Mouse (Mus musculus) heart, embryonic 12.5 days (tissue): ENCODE data around the gene Ypel4. TPM values are rescaled to one million over a fixed set of nuclear protein-coding genes. Genes with fewer than 3 reads are reported as not detected.
A peak's percentile ranks its signal among the peaks of the same experiment; 100 is the strongest.
"Not testable (repeated sequence)": the region's sequence is repeated elsewhere in the genome, so short reads cannot be mapped to it uniquely, and the experiment has no call there.

Experiments
- ATAC-seq: fragments of 200-750 bp; cut with Nextera tagmentation; 2 replicates; pipeline ENCODE4 v1.8.0; 2017; ENCODE audit warnings: moderate TSS enrichment, moderate library complexity; ENCODE audit not compliant: insufficient number of reproducible peaks, low FRiP score
- H3K27ac ChIP-seq: fragments of 300-500 bp; sonication (generic); 2 replicates; pipeline ENCODE4 v1.5.1; 2016; ENCODE audit warnings: mild to moderate bottlenecking, moderate library complexity; ENCODE audit not compliant: poor library complexity, severe bottlenecking
- H3K27me3 ChIP-seq: fragments of 300-500 bp; sonication (generic); replicated peaks from 2 replicates; pipeline ENCODE4 v1.6.1; 2016; ENCODE audit warnings: mild to moderate bottlenecking, moderate library complexity
- H3K36me3 ChIP-seq: fragments of 300-500 bp; sonication (generic); 2 replicates; pipeline ENCODE4 v1.6.1; 2016; ENCODE audit warnings: mild to moderate bottlenecking, moderate library complexity
- H3K4me1 ChIP-seq: fragments of 300-500 bp; sonication (generic); replicated peaks from 2 replicates; pipeline ENCODE4 v1.6.1; 2016; ENCODE audit warnings: mild to moderate bottlenecking
- H3K4me2 ChIP-seq: fragments of 300-500 bp; sonication (generic); 2 replicates; pipeline ENCODE4 v1.6.1; 2016; ENCODE audit warnings: mild to moderate bottlenecking, moderate library complexity
- H3K4me3 ChIP-seq: fragments of 300-500 bp; sonication (generic); 2 replicates; pipeline ENCODE4 v1.5.1; 2016; ENCODE audit warnings: mild to moderate bottlenecking
- H3K9ac ChIP-seq: fragments of 300-500 bp; sonication (generic); 2 replicates; pipeline ENCODE4 v1.6.1; 2016; ENCODE audit warnings: mild to moderate bottlenecking, moderate library complexity
- H3K9me3 ChIP-seq: fragments of 300-500 bp; sonication (generic); replicated peaks from 2 replicates; pipeline ENCODE4 v1.6.1; 2016; ENCODE audit warnings: mild to moderate bottlenecking, moderate library complexity
- WGBS: fragments of 180-500 bp; shearing (Covaris S2); methylation state at CpG from one replicate; pipeline ENCODE4 v1.1.7; 2016; 5-methylcytosine and 5-hydroxymethylcytosine counted together
- polyA plus RNA-seq: library from polyadenylated mRNA; unstranded; fragments of >200 nt; fragmentation: Nextera tagmentation; extraction: Ambion mirVana; gene quantifications from 2 replicates; pipeline ENCODE4 v1.2.1, GENCODE M21; 2016

The Ypel4 gene
- polyA plus RNA-seq, 1 experiment from 2014 or later, result 11.5 TPM

GRCm38 (mm10) chr2:84728191-84728590 is 5.7 kb upstream of the Ypel4 start:
- H3K4me1 ChIP-seq, result peaks cover 17% of the 10 kb centered on the region
- ATAC-seq, H3K27ac ChIP-seq, H3K27me3 ChIP-seq, H3K4me2 ChIP-seq, H3K9me3 ChIP-seq, H3K9ac ChIP-seq, H3K4me3 ChIP-seq: not testable (repeated sequence)
- H3K36me3 ChIP-seq, result peaks cover 21% of the 10 kb centered on the region
- 78% methylated on average over 5 of the region's 5 CpGs for WGBS

DNA sequence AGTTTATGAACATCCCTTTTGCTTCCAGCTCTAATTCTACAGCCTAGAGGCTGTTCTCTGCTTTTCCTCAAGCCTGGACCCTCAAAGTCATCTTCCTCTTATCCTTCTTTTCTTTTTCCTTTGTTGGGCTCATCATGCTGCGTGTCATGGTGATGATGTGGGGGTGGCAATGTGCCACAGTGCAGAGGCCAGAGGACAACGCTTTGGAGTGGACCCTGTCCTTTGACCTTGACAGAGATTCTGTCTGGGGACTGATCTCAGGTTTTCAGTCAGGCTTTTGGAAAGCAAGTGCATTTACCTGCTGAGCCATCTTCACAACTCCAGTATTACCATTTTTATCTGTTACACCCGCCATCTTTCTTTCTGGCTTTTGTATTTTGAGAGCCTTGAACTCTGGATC is 2.7 kb upstream of the Ypel4 start:
- WGBS, result 74% methylated on average over 3 of the region's 3 CpGs
- ATAC-seq, result no peak
- Histone ChIP-seq H3K9ac (no peak overlapping the region), H3K27me3 (no peaks in the 10 kb centered on the region), H3K4me3 (no peak overlapping the region), H3K4me2 (no peak overlapping the region), H3K4me1 (peaks cover 31% of the 10 kb centered on the region), H3K36me3 (no peaks in the 10 kb centered on the region), H3K9me3 (no peaks in the 10 kb centered on the region), H3K27ac (no peak overlapping the region)

- Histone ChIP-seq H3K9ac (no peak overlapping the region), H3K4me1 (peaks cover 37% of the 10 kb centered on the region), H3K4me2 (no peak overlapping the region), H3K4me3 (no peak overlapping the region), H3K27ac (no peak overlapping the region), H3K27me3 (0 out of 2 replicates have a peak, but pooled peaks cover 3% of the 10 kb centered on the region), H3K9me3 (no peaks in the 10 kb centered on the region), H3K36me3 (no peaks in the 10 kb centered on the region)
- WGBS, result 62% methylated on average over 1 of the region's 1 CpGs
- ATAC-seq, result no peak
Observed at GRCm38 (mm10) chr2:84732394-84732793, 1.5 kb upstream of the Ypel4 start.

GRCm38 (mm10) chr2:84734351-84734864 is 550 bp downstream of the Ypel4 start:
- H3K4me2 ChIP-seq, result peak overlapping the region; percentile 69
- H3K9ac ChIP-seq, result peak overlapping the region; percentile 62
- peak overlapping the region; percentile 50 for H3K4me3 ChIP-seq
- H3K36me3 ChIP-seq, result no peaks in the 10 kb centered on the region
- no peaks in the 10 kb centered on the region for H3K9me3 ChIP-seq
- 0 out of 2 replicates have a peak, but pooled peaks cover 3% of the 10 kb centered on the region for H3K27me3 ChIP-seq
- 2% methylated on average over 11 of the region's 11 CpGs for WGBS
- H3K4me1 ChIP-seq, result peaks cover 57% of the 10 kb centered on the region
- ATAC-seq, result no peak
- H3K27ac ChIP-seq, result no peak overlapping the region

- peaks cover under 1% of the 10 kb centered on the region; the same call in 1 of the 2 replicates for H3K36me3 ChIP-seq
- peak overlapping the region; percentile 62 for H3K9ac ChIP-seq
- peak overlapping the region; percentile 58 for H3K27ac ChIP-seq
- ATAC-seq, result no peak
- WGBS, result 0% methylated on average over 2 of the region's 2 CpGs
- peaks cover 62% of the 10 kb centered on the region for H3K4me1 ChIP-seq
- H3K4me3 ChIP-seq, result peak overlapping the region; percentile 50
- 0 out of 2 replicates have a peak, but pooled peaks cover 3% of the 10 kb centered on the region for H3K27me3 ChIP-seq
- no peaks in the 10 kb centered on the region for H3K9me3 ChIP-seq
- H3K4me2 ChIP-seq, result peak overlapping the region; percentile 69
Observed at GRCm38 (mm10) chr2:84734919-84735318, 1.1 kb downstream of the Ypel4 start.

- H3K4me1 ChIP-seq, result peaks cover 67% of the 10 kb centered on the region
- peak overlapping the region; percentile 58 for H3K27ac ChIP-seq
- H3K9ac ChIP-seq, result peak overlapping the region; percentile 62
- H3K4me2 ChIP-seq, result peak overlapping the region; percentile 69
- H3K27me3 ChIP-seq, result 0 out of 2 replicates have a peak, but pooled peaks cover 3% of the 10 kb centered on the region
- H3K9me3 ChIP-seq, result no peaks in the 10 kb centered on the region
- WGBS, result 10% methylated on average over 7 of the region's 7 CpGs
- H3K4me3 ChIP-seq, result peak overlapping the region; percentile 50
- ATAC-seq, result peak; percentile 77
- H3K36me3 ChIP-seq, result peaks cover 6% of the 10 kb centered on the region
Observed at GRCm38 (mm10) chr2:84735346-84735920, 1.6 kb downstream of the Ypel4 start.

DNA sequence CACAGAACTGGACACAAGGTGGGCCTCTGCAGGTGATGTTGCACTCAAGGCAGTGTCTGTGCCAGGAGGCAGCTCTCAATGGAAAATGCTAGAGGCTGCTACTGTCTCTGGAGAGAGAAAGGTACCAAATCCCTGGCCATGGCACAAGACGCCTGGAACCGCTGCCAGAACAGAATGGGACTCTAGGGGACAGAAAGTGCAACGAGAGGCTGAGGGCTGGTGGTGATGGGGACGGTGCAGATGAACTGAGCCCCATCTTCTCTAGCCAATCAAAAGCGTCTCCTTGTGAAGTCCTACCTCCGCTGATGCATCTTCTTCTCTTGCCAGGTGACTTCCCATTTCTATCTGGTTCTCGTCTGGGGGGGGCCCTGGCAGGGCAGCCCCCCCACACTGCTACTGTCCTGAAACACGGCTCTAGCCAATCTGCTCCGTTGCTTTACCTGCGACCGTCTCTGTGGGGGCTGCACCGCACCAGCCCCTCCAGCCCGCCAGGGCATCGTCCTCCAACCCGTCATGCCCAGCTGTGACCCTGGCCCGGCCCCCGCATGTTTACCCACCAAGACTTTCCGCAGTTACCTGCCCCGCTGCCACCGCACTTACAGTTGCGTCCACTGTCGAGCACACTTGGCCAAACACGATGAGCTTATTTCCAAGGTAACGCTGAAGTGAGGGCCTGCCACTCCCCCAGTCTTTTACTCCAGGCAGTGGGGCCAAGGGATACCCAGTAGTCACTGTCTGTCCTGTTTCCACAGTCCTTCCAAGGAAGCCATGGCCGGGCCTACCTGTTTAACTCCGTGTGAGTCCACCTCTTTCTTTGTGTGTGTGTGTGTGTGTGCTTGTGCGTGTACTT is 2.7 kb downstream of the Ypel4 start:
- Histone ChIP-seq H3K27me3 (0 out of 2 replicates have a peak, but pooled peaks cover 3% of the 10 kb centered on the region), H3K36me3 (peaks cover 13% of the 10 kb centered on the region), H3K4me2 (peak overlapping the region; percentile 69), H3K27ac (no peak overlapping the region), H3K4me3 (peak overlapping the region; percentile 50), H3K4me1 (peaks cover 78% of the 10 kb centered on the region), H3K9ac (peak overlapping the region; percentile 26), H3K9me3 (no peaks in the 10 kb centered on the region)
- ATAC-seq, result no peak
- WGBS, result 8% methylated on average over 27 of the region's 27 CpGs

DNA sequence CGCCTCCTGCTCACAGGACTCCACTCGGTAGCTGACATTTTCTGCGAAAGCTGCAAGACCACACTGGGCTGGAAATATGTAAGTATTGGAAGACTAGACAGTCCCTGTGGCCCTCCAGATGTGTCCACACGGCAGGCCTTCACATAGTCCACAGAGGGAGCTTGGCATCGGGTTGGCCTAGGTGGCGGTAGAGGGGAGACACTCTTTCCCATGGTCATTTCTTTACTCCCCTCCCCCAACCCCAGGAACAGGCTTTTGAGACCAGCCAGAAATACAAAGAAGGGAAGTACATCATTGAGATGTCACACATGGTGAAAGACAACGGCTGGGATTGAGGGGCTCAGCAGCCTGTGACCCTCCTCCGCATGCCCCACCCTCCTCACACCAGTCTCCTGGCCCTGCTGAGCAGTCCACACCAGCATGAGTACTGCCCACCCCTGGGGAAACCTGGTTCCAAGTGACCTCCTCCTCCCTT is 3.6 kb downstream of the Ypel4 start:
- Histone ChIP-seq H3K4me2 (peak overlapping the region; percentile 69), H3K36me3 (peaks cover 13% of the 10 kb centered on the region), H3K27me3 (0 out of 2 replicates have a peak, but pooled peaks cover 3% of the 10 kb centered on the region), H3K9me3 (no peaks in the 10 kb centered on the region), H3K27ac (peak overlapping the region; percentile 34; the same call in 1 of the 2 replicates), H3K4me1 (peaks cover 84% of the 10 kb centered on the region), H3K9ac (peak overlapping the region; percentile 44), H3K4me3 (peak overlapping the region; percentile 50; the same call in 1 of the 2 replicates)
- ATAC-seq, result peak; percentile 12; the same call in 1 of the 2 replicates
- 9% methylated on average over 8 of the region's 8 CpGs for WGBS

DNA sequence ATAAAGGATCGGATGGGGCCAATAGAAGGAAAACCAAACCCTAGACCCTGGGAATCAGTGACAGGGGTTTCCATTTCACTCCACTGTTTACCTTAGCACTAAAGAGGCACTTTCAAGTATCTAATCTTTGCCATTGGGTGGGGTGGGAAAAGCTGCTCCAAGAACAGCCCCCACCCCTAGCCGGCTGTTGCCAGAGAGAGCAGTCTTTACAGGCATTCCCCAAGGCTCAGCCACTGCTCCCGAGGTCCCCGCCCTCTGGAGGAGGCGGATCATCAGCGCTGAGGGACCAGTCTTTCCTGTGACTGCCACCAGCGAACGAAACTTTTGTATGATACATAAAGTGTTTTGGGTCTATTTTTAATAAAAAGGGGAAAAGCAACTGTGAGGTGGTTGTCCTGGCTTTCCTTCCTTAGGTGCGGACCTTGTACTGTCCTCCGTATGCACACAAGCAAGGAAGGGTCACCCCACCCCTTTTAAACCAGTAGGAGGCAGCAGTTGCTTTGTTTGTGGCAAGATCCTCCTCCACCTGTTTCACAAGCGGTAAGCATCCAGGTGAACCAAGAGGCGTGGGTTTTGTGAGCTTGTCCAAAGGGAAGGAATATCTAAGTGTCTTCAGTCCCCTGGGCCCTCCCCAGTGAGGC is 4.5 kb downstream of the Ypel4 start:
- H3K9me3 ChIP-seq, result no peaks in the 10 kb centered on the region
- H3K9ac ChIP-seq, result peak overlapping the region; percentile 44; the same call in 1 of the 2 replicates
- H3K36me3 ChIP-seq, result peaks cover 13% of the 10 kb centered on the region
- peak overlapping the region; percentile 69 for H3K4me2 ChIP-seq
- WGBS, result 1% methylated on average over 12 of the region's 12 CpGs
- peaks cover 83% of the 10 kb centered on the region for H3K4me1 ChIP-seq
- 0 out of 2 replicates have a peak, but pooled peaks have one; percentile 19 for ATAC-seq
- peak overlapping the region; percentile 10 for H3K4me3 ChIP-seq
- H3K27me3 ChIP-seq, result 0 out of 2 replicates have a peak, but pooled peaks cover 3% of the 10 kb centered on the region
- peak overlapping the region; percentile 34 for H3K27ac ChIP-seq

DNA sequence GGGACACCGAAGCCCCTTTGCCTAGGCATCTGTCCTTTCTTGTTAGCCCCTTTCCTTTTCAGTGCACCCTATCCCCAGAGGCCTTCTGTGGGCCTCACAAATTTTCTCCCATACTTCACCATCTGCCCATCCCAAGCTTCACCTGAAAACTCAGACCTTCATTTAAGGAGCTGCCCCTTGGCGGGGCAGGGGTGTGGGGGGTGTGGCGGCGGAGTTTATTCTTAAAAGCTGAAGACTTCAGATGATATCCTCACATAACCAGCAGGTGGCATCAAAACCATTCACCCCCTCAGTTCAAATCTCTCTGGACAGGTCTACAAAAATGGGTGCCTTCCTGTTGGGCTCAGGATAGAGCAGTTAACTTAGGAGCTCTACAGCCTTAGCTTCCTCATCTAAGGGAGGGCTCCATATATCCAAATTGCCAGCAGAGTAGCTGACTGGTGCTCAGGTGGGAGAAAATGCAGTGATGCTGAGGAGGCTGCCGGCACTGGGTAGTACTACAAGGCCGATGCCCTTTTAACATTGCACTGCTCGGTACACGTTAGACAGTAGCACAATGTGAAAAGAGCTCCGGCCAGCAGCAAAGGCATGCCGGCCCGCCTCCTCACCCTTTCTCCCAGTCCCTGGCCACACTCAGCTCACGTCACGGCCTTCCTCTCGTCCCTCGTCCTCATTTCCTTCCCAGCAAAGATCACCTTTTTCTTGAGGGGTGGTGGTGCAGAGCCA is 6.9 kb downstream of the Ypel4 start:
- Histone ChIP-seq H3K4me3 (peak overlapping the region; percentile 20), H3K27me3 (0 out of 2 replicates have a peak, but pooled peaks cover 3% of the 10 kb centered on the region), H3K36me3 (peaks cover 13% of the 10 kb centered on the region), H3K27ac (peak overlapping the region; percentile 58), H3K4me2 (peak overlapping the region; percentile 86), H3K9ac (peak overlapping the region; percentile 99; the same call in 1 of the 2 replicates), H3K4me1 (peaks cover 68% of the 10 kb centered on the region), H3K9me3 (no peaks in the 10 kb centered on the region)
- WGBS, result 75% methylated on average over 15 of the region's 15 CpGs
- no peak for ATAC-seq
